Mouse (Mus musculus): ENCODE measurements at regions not wholly inside any gene's neighbourhood (a gene's known extent, or its start where the extent isn't known, plus 50 kb on each side); places are given as distances from the start of the nearest gene placed in this dataset.

- no peak for DNase-seq (ENCODE audit: extremely low spot score, low read depth, low spot score)
Observed at GRCm38 (mm10) chr3:149379249-149379865, 389.0 kb upstream of the Adgrl2 start.

GRCm38 (mm10) chr3:149371439-149371838 is 381.1 kb upstream of the Adgrl2 start:
- DNase-seq (ENCODE audit: extremely low spot score, low read depth, low spot score) = no peak

GRCm38 (mm10) chr3:149370517-149371227 is 380.3 kb upstream of the Adgrl2 start:
- no peak for DNase-seq (ENCODE audit: extremely low spot score, low read depth, low spot score)

- DNase-seq (ENCODE audit: extremely low spot score, low read depth, low spot score) = no peak
Observed at GRCm38 (mm10) chr3:149367888-149368287, 377.5 kb upstream of the Adgrl2 start.

- DNase-seq (ENCODE audit: extremely low spot score, low read depth, low spot score) = no peak
Observed at GRCm38 (mm10) chr3:149360164-149360563, 369.8 kb upstream of the Adgrl2 start.

- DNase-seq (ENCODE audit: extremely low spot score, low read depth, low spot score) = no peak
Observed at GRCm38 (mm10) chr3:149358570-149359193, 368.3 kb upstream of the Adgrl2 start.

GRCm38 (mm10) chr3:149357903-149358569 is 367.7 kb upstream of the Adgrl2 start:
- peak; percentile 28 for DNase-seq (ENCODE audit: extremely low spot score, low read depth, low spot score)

- DNase-seq (ENCODE audit: extremely low spot score, low read depth, low spot score) = no peak
Observed at GRCm38 (mm10) chr3:149357121-149357520, 366.8 kb upstream of the Adgrl2 start.

GRCm38 (mm10) chr3:149355362-149355761 is 365.0 kb upstream of the Adgrl2 start:
- no peak for DNase-seq (ENCODE audit: extremely low spot score, low read depth, low spot score)

GRCm38 (mm10) chr3:149353958-149354357 is 363.6 kb upstream of the Adgrl2 start:
- DNase-seq (ENCODE audit: extremely low spot score, low read depth, low spot score) = no peak

- no peak for DNase-seq (ENCODE audit: extremely low spot score, low read depth, low spot score)
Observed at GRCm38 (mm10) chr3:149352546-149352945, 362.2 kb upstream of the Adgrl2 start.

- peak; percentile 22 for DNase-seq (ENCODE audit: extremely low spot score, low read depth, low spot score)
Observed at GRCm38 (mm10) chr3:149349731-149350130, 359.4 kb upstream of the Adgrl2 start.

GRCm38 (mm10) chr3:149349211-149349697 is 358.9 kb upstream of the Adgrl2 start:
- peak; percentile 35 for DNase-seq (ENCODE audit: extremely low spot score, low read depth, low spot score)

- no peak for DNase-seq (ENCODE audit: extremely low spot score, low read depth, low spot score)
Observed at GRCm38 (mm10) chr3:149348459-149348971, 358.2 kb upstream of the Adgrl2 start.

- no peak for DNase-seq (ENCODE audit: extremely low spot score, low read depth, low spot score)
Observed at GRCm38 (mm10) chr3:149347241-149347992, 357.1 kb upstream of the Adgrl2 start.

GRCm38 (mm10) chr3:149342511-149342910 is 352.2 kb upstream of the Adgrl2 start:
- no peak for DNase-seq (ENCODE audit: extremely low spot score, low read depth, low spot score)

GRCm38 (mm10) chr3:149339374-149339753 is 349.0 kb upstream of the Adgrl2 start:
- no peak for DNase-seq (ENCODE audit: extremely low spot score, low read depth, low spot score)

- no peak for DNase-seq (ENCODE audit: extremely low spot score, low read depth, low spot score)
Observed at GRCm38 (mm10) chr3:149338684-149339373, 348.5 kb upstream of the Adgrl2 start.

GRCm38 (mm10) chr3:149335259-149335658 is 344.9 kb upstream of the Adgrl2 start:
- DNase-seq (ENCODE audit: extremely low spot score, low read depth, low spot score) = no peak

GRCm38 (mm10) chr3:149333607-149334006 is 343.3 kb upstream of the Adgrl2 start:
- no peak for DNase-seq (ENCODE audit: extremely low spot score, low read depth, low spot score)

All from hindlimb bud, embryonic 11.5 days (tissue).